ENCODE assay signal across 17 mouse cellular contexts in genomic region chr11:16080811-16081351, GRCm38 (mm10).
"Had no signal": no experiment of that assay in that cellular context is flagged by ENCODE, and none has a peak within 500 bp of the region (broad histone marks: within the 10 kb centered on the region; RNA-seq: fewer than 3 reads in every experiment).

No protein-coding gene starts in this region.

- DNase-seq: kidney, adult 11 months; kidney, adult 9 months; kidney, postnatal 14 days; kidney, postnatal 4 days; left cerebral cortex, postnatal 4 days; liver, postnatal 0 days; lung, embryonic 14.5 days; thymus, adult 2 months; thymus, postnatal 14 days; thymus, postnatal 4 days had no signal

- H3K4me3 ChIP-seq: limb, embryonic 12.5 days; limb, embryonic 15.5 days; neural tube, embryonic 13.5 days had no signal

- H3K27ac ChIP-seq: limb, embryonic 12.5 days; limb, embryonic 15.5 days; liver, embryonic 14.5 days; macrophage; neural tube, embryonic 13.5 days had no signal

- H3K9ac ChIP-seq: limb, embryonic 12.5 days; limb, embryonic 15.5 days; liver, embryonic 14.5 days; liver, postnatal 0 days; lung, embryonic 14.5 days; neural tube, embryonic 13.5 days had no signal

- H3K9me3 ChIP-seq: limb, embryonic 12.5 days; limb, embryonic 15.5 days; neural tube, embryonic 13.5 days had no signal

- H3K4me2 ChIP-seq: limb, embryonic 12.5 days; limb, embryonic 15.5 days; liver, embryonic 11.5 days; lung, embryonic 14.5 days; neural tube, embryonic 13.5 days had no signal

- H3K27me3 ChIP-seq: limb, embryonic 12.5 days; limb, embryonic 15.5 days; neural tube, embryonic 13.5 days had no signal

- H3K4me1 ChIP-seq: limb, embryonic 12.5 days; limb, embryonic 15.5 days; neural tube, embryonic 13.5 days had no signal

- H3K36me3 ChIP-seq: limb, embryonic 12.5 days; limb, embryonic 15.5 days; neural tube, embryonic 13.5 days had no signal

- ATAC-seq: liver, postnatal 0 days; lung, postnatal 0 days had no signal
